Mouse (Mus musculus) adrenal gland, postnatal 4 days (tissue): ENCODE measurements at regions not wholly inside any gene's neighbourhood (a gene's known extent, or its start where the extent isn't known, plus 50 kb on each side); places are given as distances from the start of the nearest gene placed in this dataset.

Experiments used
- DNase-seq, 2 experiments: peaks; one replicate each; pipeline ENCODE4 v3.0.0; 2021 to 2022; ENCODE audit warnings: low spot score in 2 of 2, mixed read lengths in 2 of 2

GRCm38 (mm10) chr7:135817868-135818267 is 101.7 kb upstream of the Mki67 start:
- no peak for DNase-seq

- no peak for DNase-seq
Measured at GRCm38 (mm10) chr7:135818298-135818697, 102.1 kb upstream of the Mki67 start.

- DNase-seq, result no peak
Measured at GRCm38 (mm10) chr7:135823884-135824750, 108.0 kb upstream of the Mki67 start.

GRCm38 (mm10) chr7:135829246-135829645 is 113.1 kb upstream of the Mki67 start:
- DNase-seq, result no peak

GRCm38 (mm10) chr7:135833425-135833824 is 117.3 kb upstream of the Mki67 start:
- no peak for DNase-seq

- peak; percentile 29 to 52 for DNase-seq
Measured at GRCm38 (mm10) chr7:135836808-135837733, 120.9 kb upstream of the Mki67 start.

GRCm38 (mm10) chr7:135844018-135844417 is 127.9 kb upstream of the Mki67 start:
- DNase-seq, result no peak

- DNase-seq, result no peak
Measured at GRCm38 (mm10) chr7:135847304-135847703, 131.1 kb upstream of the Mki67 start.

DNA sequence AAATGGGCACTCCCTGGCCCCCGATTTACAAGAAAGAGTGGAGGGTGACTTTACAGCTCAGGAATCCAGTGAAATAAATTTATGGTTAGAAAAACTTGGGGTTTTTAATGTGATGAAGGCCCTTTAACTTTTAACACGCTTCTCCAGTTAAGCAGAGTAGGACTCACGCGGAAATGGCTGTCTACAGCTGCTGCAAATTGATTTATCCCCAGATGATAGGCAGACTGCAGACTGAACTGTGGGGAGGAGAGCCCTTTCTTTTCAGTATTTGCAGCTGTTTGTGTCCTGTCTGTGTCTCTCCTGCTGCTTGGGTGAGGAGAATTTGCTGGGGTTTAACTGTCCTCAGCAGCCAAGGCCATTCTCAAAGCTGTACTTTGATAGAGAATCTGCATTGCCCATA is 132.0 kb upstream of the Mki67 start:
- DNase-seq, result no peak

GRCm38 (mm10) chr7:135848833-135849232 is 132.7 kb upstream of the Mki67 start:
- no peak for DNase-seq

GRCm38 (mm10) chr7:135853127-135853813 is 137.1 kb upstream of the Mki67 start:
- no peak for DNase-seq

DNA sequence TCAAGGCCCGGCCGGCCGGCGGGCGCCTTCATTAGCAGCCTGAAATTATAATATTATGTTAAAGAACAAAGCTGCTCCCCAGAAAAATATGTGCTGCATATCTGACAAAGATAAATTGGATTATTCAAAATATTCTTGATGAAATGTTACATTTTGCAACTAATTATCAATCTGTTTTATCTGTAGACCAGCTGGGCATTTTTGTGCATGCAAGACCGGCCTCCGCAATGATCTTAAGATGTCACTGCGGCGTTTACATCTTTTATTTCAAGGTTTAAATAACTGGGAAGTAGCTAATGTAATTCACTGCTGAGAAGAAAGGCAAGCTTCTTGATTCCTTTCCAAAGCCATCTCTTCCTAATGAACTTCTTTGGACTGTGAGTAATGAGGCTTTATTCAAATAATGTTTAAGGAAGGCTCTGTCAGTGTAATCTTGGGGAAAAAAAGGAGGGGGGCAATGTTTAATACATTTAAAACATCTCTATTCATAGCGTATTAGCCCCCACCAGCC is 137.7 kb upstream of the Mki67 start:
- no peak for DNase-seq

GRCm38 (mm10) chr7:135860288-135860687 is 144.1 kb upstream of the Mki67 start:
- no peak for DNase-seq

- DNase-seq, result no peak
Measured at GRCm38 (mm10) chr7:135860741-135861408, 144.7 kb upstream of the Mki67 start.

GRCm38 (mm10) chr7:135861409-135861805 is 145.2 kb upstream of the Mki67 start:
- DNase-seq, result no peak

DNA sequence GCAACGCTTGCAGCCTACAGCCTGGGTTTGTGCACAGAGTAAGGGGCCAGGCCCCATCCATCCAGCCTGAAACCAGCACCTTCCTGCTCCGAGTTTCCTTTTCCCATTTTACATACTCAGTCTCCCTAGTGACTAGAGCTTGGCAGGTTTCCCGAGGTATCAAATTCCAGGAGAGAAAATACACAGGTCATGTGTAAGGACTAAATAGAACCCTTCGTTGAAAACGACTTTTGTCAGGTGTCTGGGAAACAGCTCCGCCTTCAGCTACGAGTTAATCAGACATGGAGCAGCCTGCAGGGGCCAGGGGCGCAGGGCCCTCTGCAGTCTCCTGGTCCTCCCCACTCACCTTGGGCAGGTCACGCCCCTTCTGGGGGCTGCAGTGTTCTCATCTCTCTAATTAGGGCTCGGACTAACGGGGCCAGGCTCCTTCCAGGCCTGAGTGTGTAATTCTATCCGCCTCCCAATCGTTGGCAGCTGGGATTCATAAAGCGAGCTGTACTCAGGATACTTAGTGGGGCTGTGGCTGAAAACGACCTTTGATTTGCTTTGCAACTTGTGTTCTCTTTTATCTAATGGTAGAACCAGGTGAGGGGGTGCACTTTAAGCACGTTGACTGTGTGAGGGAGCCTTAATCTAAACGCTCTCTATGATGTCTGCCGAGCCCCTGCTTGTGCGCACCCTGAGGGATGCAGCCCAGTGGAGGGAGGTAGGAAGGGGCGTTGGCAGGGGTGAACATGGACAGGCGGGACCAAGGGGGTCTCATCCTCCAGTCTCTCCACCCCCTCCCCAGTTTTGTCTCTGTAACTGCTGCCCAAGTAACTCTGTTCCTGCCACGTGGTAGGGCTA is 147.6 kb upstream of the Mki67 start:
- no peak for DNase-seq

DNA sequence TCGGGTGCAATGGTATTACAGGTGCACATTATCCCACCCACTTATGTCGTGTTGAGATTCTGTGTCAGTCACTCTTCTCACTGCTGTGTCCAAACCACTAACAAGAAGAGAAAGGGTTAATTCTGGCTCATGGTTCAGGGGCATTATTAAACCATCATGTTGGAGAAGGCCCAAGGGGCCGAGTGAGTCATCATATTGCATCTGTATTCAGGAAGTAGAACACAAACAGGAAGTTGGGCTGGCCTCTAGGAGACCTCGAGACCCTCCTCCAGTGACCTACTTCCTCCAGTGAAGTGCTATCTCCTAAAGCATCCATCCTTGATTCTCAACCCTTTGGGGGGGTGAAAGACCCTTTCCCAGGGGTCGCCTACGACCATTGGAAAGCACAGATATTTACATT is 154.8 kb upstream of the Mki67 start:
- DNase-seq, result no peak

- no peak for DNase-seq
Measured at GRCm38 (mm10) chr7:135877091-135877874, 161.1 kb upstream of the Mki67 start.

DNA sequence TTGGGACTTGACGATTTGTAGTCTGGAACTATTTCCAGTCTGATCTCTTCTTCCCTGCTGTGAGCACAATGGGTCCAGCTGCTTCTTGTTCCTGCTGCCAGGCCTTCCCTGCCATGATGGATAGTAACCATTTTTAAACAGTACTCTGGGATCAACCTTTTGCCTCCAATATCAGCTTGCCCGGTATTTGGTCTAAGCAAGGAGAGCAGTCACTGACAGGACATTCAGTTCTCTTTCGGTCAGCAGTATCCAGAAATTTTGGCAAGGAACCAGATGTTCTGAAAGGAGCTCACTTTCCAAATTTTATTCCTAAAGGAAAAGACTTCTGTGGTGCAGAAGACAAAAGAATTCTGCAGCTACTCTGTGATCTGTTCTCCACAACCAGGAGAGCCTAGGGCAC is 162.6 kb upstream of the Mki67 start:
- no peak for DNase-seq
